In genomic region chr6:54639877-54640276, GRCm38 (mm10) we compare ENCODE assay signal across 17 mouse cellular contexts. TPM values are rescaled to one million over a fixed set of nuclear protein-coding genes. Genes with fewer than 3 reads are reported as not detected.
"Had no signal": no experiment of that assay in that cellular context is flagged by ENCODE, and none has a peak within 500 bp of the region (broad histone marks: within the 10 kb centered on the region; RNA-seq: fewer than 3 reads in every experiment).

No protein-coding gene starts in this region.

- DNase-seq: retina, postnatal 1 day; right cerebral cortex, adult 18-20 months; right cerebral cortex, postnatal 14 days; right cerebral cortex, postnatal 25 days; right cerebral cortex, postnatal 4 days; spleen, adult 18-20 months; thymus, adult 18-20 months; thymus, adult 2 months; thymus, postnatal 14 days; thymus, postnatal 25 days; thymus, postnatal 36 days; thymus, postnatal 4 days had no signal

- H3K4me3 ChIP-seq: neural tube, embryonic 13.5 days; neural tube, embryonic 15.5 days; stomach, embryonic 15.5 days had no signal

- H3K9me3 ChIP-seq: neural tube, embryonic 13.5 days; neural tube, embryonic 15.5 days; stomach, embryonic 15.5 days had no signal

- H3K4me1 ChIP-seq: neural tube, embryonic 15.5 days; stomach, embryonic 15.5 days had no signal

- H3K27me3 ChIP-seq: neural tube, embryonic 13.5 days; neural tube, embryonic 15.5 days; stomach, embryonic 15.5 days had no signal

- H3K27ac ChIP-seq: neural tube, embryonic 13.5 days; neural tube, embryonic 15.5 days; stomach, embryonic 15.5 days; stomach, postnatal 0 days had no signal

RNA-seq across cellular contexts. Expression of gene Fkbp14, which starts 42.8 kb away (rescaled TPM):
- total RNA-seq: neutrophil, adult 5-6 weeks had no signal
